Mouse (Mus musculus) heart, postnatal 0 days (tissue): ENCODE results near the gene Adgre1.

Experiments
- CTCF ChIP-seq: IDR thresholded peaks from 2 replicates; pipeline ENCODE4 v1.5.1; 2016; ENCODE audit warnings: antibody characterized with exemption, control low read depth, low read depth
- EP300 ChIP-seq: IDR thresholded peaks from 2 replicates; pipeline ENCODE4 v1.6.1; 2016; ENCODE audit warnings: antibody characterized with exemption, low read depth

DNA sequence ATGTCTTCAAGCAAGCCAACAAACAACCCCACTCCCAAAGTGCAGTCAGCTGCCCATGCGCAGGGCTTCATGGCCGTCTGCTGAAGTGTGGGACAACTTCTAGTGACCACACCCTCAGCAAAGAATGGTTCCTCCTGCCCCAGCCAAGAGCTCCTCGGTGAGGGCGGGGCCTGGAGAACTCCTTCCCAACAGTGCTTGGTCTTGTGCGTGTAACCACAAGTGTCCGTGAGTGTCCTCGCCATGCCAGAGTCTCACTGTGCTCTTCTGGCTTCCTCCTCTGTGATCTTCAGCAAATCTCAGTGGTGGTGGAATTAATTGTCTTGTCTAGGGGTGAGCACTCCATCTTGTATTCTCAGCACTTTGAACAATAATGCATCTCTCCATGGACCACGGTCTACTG lies 27.5 kb upstream of the Adgre1 start:
- TF ChIP-seq CTCF (no peak), EP300 (no peak)
